Mouse (Mus musculus) liver, embryonic 12.5 days (tissue): Measurements from ENCODE around the gene Fbxl13. TPM values are rescaled to one million over a fixed set of nuclear protein-coding genes. Genes with fewer than 3 reads are reported as not detected.

Source experiments
- ATAC-seq: fragments of 200-750 bp; cut with Nextera tagmentation; 2 replicates; pipeline ENCODE4 v1.8.0; 2017; ENCODE audit warnings: moderate number of reproducible peaks, mild to moderate bottlenecking, moderate library complexity
- H3K27ac ChIP-seq: fragments of 300-500 bp; sonication (generic); 2 replicates; pipeline ENCODE4 v1.5.1; 2016; ENCODE audit warnings: mild to moderate bottlenecking
- H3K27me3 ChIP-seq: fragments of 300-500 bp; sonication (generic); replicated peaks from 2 replicates; pipeline ENCODE4 v1.6.1; 2016; ENCODE audit warnings: mild to moderate bottlenecking, moderate library complexity
- H3K36me3 ChIP-seq: fragments of 300-500 bp; sonication (generic); 2 replicates; pipeline ENCODE4 v1.6.1; 2016; ENCODE audit warnings: mild to moderate bottlenecking, moderate library complexity
- H3K4me1 ChIP-seq: fragments of 300-500 bp; sonication (generic); 2 replicates; pipeline ENCODE4 v1.6.1; 2016
- H3K4me2 ChIP-seq: fragments of 300-500 bp; sonication (generic); 2 replicates; pipeline ENCODE4 v1.6.1; 2016; ENCODE audit warnings: mild to moderate bottlenecking, moderate library complexity
- H3K4me3 ChIP-seq: fragments of 300-500 bp; sonication (generic); 2 replicates; pipeline ENCODE4 v1.5.1; 2016; ENCODE audit warnings: mild to moderate bottlenecking, moderate library complexity
- H3K9ac ChIP-seq: fragments of 300-500 bp; sonication (generic); 2 replicates; pipeline ENCODE4 v1.6.1; 2016; ENCODE audit warnings: mild to moderate bottlenecking, moderate library complexity
- H3K9me3 ChIP-seq: fragments of 300-500 bp; sonication (generic); replicated peaks from 2 replicates; pipeline ENCODE4 v1.6.1; 2016; ENCODE audit warnings: mild to moderate bottlenecking, moderate library complexity
- WGBS: fragments of 180-500 bp; shearing (Covaris S2); methylation state at CpG from one replicate; pipeline ENCODE4 v1.1.7; 2016; ENCODE audit not compliant: insufficient replicate concordance; 5-methylcytosine and 5-hydroxymethylcytosine counted together
- polyA plus RNA-seq: library from polyadenylated mRNA; unstranded; fragments of >200 nt; fragmentation: Nextera tagmentation; extraction: Ambion mirVana; gene quantifications from 2 replicates; pipeline ENCODE4 v1.2.1, GENCODE M21; 2016

Fbxl13 gene
- polyA plus RNA-seq, 1 experiment from 2014 or later: 0.23 TPM

- no peaks in the 10 kb centered on the region for H3K27me3 ChIP-seq
- H3K4me1 ChIP-seq: no peaks in the 10 kb centered on the region
- no peak overlapping the region for H3K4me3 ChIP-seq
- ATAC-seq: no peak
- H3K27ac ChIP-seq: no peak overlapping the region
- no peaks in the 10 kb centered on the region for H3K9me3 ChIP-seq
- 74% methylated on average over 9 of the region's 9 CpGs for WGBS
- no peak overlapping the region for H3K9ac ChIP-seq
- peaks cover 26% of the 10 kb centered on the region; the same call in 1 of the 2 replicates for H3K36me3 ChIP-seq
- H3K4me2 ChIP-seq: no peak overlapping the region
These were observed 207.0 kb downstream of the Fbxl13 start for GRCm38 (mm10) chr5:21438428-21438827.

- WGBS: 76% methylated on average over 8 of the region's 8 CpGs
- Histone ChIP-seq H3K27me3 (no peaks in the 10 kb centered on the region), H3K4me2 (no peak overlapping the region), H3K4me1 (no peaks in the 10 kb centered on the region), H3K9ac (no peak overlapping the region), H3K4me3 (no peak overlapping the region), H3K27ac (no peak overlapping the region), H3K9me3 (no peaks in the 10 kb centered on the region), H3K36me3 (peaks cover 14% of the 10 kb centered on the region; the same call in 1 of the 2 replicates)
- ATAC-seq: no peak
These were observed 208.9 kb downstream of the Fbxl13 start for GRCm38 (mm10) chr5:21436471-21436975.

- Histone ChIP-seq H3K36me3 (peaks cover 5% of the 10 kb centered on the region; the same call in 1 of the 2 replicates), H3K4me2 (no peak overlapping the region), H3K27me3 (no peaks in the 10 kb centered on the region), H3K4me1 (0 out of 2 replicates have a peak, but pooled peaks cover 1% of the 10 kb centered on the region), H3K4me3 (no peak overlapping the region), H3K9ac (no peak overlapping the region), H3K27ac (no peak overlapping the region), H3K9me3 (no peaks in the 10 kb centered on the region)
- 77% methylated on average over 11 of the region's 11 CpGs for WGBS
- no peak for ATAC-seq
These were observed 211.1 kb downstream of the Fbxl13 start for GRCm38 (mm10) chr5:21434148-21434929.

Other genes with a start within 250 kb of the Fbxl13 start
- gene Ccdc146, start 221.0 kb downstream of the Fbxl13 start, polyA plus RNA-seq: not detected in 2 replicates
- 5.7 and 5.8 TPM in 2 replicates for gene Fam185a, start 220.7 kb downstream of the Fbxl13 start, polyA plus RNA-seq
- 1.6 and 2.2 TPM in 2 replicates for gene Lrrc17, start 102.1 kb downstream of the Fbxl13 start, polyA plus RNA-seq
- 10.6 and 11.8 TPM in 2 replicates for gene Armc10, start 179 bp upstream of the Fbxl13 start, polyA plus RNA-seq
- gene Napepld, start 55.8 kb upstream of the Fbxl13 start, polyA plus RNA-seq: 1.6 and 2.1 TPM in 2 replicates
- 49.2 and 53.7 TPM in 2 replicates for gene Pmpcb, start 91.5 kb upstream of the Fbxl13 start, polyA plus RNA-seq
- 66.6 and 67.6 TPM in 2 replicates for gene Dnajc2, start 139.6 kb upstream of the Fbxl13 start, polyA plus RNA-seq
- 188 and 189 TPM in 2 replicates for gene Psmc2, start 139.6 kb upstream of the Fbxl13 start, polyA plus RNA-seq
- not detected in 2 replicates for gene Slc26a5, start 220.0 kb upstream of the Fbxl13 start, polyA plus RNA-seq